Mouse (Mus musculus): Measurements from ENCODE around the gene Rtraf.

Gene Rtraf

DNA sequence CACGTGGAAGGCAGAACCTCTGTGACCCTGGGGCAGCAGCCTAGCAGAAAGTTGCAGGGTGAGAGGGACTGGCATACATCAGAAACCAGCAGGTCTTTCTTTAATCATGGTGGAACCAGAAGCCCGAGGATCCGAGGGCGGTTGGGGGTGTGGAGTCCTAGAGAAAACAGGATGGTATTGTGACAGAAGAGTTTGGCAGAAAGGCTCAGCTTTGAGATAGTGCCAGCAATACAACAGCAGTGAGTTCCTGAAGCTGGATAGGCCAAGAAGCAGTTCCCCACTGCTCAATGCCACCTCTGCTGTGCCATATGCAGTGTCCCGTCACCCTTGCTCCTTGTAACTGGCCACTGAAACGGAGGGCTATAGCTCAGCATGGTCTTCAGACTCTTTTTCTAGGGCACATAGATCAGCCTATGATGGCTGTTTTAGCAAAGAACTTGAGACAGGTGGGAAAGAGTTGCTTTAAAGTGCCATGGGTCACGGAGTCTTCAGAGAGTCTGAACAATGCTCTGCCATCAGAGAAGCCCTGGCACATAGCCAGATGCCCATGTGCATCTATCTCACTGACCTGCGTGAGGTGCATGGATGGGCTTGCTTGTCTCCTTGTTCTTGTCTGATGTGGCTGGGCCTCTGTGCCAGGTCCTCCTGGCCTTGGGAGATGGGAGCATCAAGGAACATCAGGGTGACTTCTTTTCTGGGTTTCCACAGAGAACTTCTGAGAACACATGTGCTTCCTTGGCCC, 22.0 kb downstream of the Rtraf start:
- in situ Hi-C loops (cut with MboI) = no loop called here

DNA sequence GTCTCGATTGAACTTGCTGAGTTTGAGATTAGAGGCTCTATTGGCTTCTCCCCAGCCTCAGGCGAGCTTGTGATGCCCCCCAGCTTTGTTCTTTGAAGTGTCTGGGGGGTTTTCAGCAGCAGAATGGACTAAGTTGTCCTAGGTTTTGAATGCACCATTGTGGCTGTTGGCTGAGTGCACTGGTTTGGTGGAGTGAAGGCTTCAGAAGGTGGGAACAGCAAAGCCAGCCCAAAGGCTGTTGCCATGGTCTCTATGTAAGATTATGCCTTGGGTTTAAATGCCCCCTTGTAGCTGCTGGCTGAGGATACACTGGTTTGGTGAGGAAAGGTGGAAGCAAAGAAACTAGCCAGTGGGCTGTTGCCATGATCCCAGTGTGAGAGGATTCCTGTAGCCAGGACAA, 23.1 kb downstream of the Rtraf start:
- in situ Hi-C loops (cut with MboI) = no loop called here

DNA sequence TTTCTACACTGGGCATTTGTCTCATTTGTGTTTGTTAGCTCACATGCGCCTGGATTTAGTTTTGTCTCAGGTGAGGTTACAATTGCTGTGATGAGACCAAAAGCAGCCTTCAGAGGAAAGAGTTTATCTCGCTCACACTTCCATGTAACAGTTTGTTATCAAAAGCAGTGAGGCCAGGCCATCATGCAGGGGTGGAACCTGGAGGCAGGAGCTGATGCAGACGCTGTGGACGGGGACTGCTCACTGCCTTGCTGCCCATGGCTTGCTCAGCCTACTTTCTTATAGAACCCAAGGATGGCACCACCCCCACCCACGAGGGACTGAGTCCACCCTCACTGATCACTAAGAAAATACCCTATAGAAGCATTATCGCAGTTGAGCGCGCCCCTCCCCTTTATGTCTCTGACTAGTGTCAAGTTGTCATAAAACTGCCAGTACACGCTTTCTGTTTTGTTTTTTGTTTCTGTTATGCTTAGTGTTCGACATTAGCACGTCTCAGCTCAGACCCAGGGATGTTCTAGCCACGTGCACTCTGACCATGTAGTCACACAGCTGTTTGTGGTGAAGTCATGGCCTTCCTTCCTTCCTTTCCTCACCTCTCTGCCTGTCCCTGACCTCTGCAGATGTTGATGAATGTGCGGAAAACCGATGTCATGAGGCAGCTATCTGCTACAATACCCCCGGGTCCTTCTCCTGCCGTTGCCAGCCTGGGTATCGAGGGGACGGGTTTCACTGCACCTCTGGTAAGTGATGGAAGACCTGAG, 26.9 kb downstream of the Rtraf start:
- in situ Hi-C loops (cut with MboI) = no loop called here

DNA sequence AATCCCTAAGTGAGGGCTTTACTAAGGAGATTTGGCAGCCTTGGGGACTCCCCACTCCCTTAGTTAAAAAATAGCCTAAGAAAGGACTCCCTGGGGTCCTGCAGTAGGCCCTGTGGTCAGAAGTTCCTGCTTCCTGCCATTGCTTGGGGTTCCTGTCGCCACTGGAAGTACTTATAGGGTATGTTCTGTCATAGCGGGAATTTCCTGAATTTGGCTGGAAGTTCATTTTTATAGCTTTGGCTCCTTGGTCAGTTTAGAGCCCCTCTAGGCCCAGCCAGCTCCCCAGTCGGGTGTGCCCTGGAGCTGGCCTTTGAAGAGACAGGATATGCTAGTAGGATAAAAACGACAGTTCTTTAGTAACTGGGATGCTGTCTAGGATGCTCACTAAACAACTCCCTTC, 28.7 kb downstream of the Rtraf start:
- in situ Hi-C loops (cut with MboI) = no loop called here

DNA sequence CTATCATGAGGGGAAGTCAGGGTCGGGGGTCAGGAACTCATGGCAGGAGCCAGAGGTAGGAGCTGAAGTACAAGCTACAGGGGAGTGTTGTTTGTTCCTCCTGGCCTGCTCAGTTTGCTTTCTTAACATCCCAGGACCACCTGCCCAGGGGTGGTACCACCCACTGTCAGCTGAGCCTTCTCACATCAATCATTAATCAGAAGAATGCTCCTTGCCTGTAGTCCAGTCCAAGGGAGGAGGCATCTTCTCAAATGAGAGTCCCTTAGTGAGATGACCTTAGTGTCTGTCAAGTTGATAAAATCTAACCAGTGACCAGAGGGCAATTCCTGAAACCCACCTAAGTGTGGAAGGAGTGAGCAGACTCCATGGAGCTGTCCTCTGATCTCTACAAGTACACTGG, 35.2 kb downstream of the Rtraf start:
- in situ Hi-C loops (cut with MboI) = no loop called here

DNA sequence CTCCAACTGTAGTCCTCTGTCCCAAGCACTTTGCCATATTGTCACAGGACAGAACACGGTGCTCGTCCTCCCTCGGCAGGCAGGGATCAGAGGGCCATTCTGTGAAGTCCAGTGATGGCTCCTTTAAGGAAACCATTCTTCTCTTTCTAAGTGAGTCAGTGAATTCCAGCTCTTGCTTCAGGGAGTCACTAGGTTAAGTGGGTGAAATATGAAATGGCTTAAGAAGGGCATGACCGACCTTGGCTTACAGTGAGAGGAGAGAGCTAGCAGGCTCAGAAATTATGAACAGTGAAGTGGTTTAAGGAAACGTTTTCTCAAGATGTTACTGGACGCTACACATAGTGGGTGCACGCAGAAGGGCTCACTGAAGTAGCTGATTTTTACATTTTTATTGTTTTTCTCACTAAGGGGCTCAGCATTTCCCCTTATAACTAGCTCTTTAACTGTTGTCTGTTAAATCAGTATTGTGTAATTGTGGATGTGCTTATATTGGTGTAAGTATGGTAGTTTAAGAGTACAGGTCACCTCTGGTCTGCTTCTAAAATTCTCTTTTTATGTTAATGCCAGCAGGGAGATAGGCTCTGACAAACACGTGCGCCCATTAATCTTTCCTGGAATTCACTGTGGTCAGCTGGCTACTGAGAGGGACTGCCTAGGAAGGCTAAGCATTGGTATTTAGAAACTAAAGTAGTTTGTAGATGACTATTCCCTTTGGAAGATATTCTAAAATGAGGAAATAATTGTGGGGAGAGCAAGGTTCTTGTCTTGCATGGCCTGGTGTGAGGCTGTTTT, 37.6 kb downstream of the Rtraf start:
- in situ Hi-C loops (cut with MboI) = no loop called here

DNA sequence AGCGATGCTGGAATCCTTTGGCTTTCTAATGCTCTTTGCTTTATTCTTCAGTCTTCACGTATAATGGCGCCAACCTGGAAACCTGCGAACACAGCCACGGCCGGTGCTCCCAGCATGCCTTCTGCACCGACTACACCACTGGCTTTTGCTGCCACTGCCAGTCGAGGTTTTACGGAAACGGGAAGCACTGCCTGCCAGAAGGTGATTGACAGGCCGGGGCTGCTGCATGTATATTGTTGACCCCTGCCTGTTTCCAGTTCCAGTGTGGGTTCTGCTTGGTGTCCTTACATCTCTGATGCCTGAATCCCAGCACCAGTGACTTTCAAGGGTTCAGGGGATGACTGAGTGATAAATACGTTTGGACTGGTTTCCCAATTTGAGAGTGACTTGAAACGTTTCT, 45.7 kb downstream of the Rtraf start:
- in situ Hi-C loops (cut with MboI) = no loop called here

DNA sequence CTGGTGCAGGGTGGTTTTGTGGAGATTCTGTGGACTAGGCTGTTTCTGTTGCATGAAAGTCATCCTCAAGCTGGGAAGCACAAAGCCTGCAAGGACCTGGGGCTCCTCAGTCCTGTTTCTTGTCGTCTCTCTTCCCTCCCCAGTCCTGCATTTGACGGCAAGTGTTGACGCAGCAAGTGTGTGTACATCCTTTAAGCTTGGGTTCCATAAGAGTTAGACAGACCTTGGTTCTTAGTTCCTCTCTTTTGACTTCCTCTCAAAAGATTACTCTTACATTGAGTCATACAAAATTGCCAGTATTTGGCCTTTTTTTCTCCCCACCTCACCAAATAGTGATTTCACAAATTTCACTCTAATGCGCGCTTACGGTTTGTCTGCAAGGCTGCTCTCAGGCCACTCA, 46.3 kb downstream of the Rtraf start:
- in situ Hi-C loops (cut with MboI) = no loop called here

DNA sequence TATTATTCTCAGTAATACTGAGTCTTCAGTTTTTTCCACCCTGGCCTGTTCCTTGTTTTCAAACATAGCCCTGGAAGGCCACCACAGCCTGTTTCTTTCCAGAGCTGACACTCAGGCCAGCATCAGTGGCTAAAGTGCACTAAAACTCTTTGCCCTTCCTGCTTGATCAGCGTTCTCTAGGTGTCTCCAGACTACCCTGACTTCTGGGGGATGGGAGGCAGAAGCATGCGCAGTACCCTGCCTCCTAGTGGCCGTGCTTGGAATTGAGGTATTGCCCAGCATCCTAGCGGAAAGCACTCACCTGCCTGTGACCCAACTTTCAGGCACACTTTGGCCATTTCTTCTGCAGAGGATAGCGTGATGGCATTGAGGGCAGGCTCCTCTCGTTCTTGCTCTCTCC, 46.7 kb downstream of the Rtraf start:
- in situ Hi-C loops (cut with MboI) = no loop called here

DNA sequence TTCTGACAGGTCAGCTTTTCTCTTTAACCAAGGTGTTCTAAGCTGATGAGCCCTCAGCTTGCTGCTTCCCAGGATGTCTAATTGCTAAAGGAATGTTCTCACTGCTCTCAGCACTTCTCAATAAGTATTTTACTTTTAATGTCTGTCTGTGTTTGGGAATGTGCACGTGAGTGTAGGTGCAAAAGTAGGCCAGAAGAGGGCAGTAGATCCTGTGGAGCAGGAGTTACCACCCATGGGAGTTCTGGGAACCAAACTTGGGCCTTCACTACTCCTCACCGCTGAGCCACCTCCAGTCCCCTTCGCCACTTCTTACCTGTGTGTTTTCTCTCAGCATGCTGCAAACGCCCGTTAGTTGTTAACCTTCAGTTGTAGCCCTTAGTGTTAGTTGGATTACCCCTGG, 47.4 kb downstream of the Rtraf start:
- in situ Hi-C loops (cut with MboI) = no loop called here

DNA sequence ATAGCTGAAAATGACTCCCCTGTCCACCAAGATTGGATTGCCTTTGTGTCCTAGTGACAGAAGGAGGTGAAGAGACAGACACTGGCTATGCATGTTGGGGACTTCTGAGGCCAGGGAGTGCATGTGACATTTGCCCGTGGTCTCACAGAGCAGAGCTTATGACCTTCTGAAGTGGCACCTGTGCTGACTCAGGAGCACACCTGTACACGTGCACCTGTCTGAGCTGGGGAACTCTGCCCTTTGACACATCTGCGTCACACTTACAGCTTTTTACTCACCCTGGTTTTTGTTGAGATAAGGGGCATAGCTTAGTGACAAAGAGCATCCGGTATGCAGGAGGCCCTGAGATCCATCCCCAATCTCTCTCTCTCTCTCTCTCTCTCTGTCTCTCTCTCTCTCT, 48.1 kb downstream of the Rtraf start:
- in situ Hi-C loops (cut with MboI) = no loop called here

DNA sequence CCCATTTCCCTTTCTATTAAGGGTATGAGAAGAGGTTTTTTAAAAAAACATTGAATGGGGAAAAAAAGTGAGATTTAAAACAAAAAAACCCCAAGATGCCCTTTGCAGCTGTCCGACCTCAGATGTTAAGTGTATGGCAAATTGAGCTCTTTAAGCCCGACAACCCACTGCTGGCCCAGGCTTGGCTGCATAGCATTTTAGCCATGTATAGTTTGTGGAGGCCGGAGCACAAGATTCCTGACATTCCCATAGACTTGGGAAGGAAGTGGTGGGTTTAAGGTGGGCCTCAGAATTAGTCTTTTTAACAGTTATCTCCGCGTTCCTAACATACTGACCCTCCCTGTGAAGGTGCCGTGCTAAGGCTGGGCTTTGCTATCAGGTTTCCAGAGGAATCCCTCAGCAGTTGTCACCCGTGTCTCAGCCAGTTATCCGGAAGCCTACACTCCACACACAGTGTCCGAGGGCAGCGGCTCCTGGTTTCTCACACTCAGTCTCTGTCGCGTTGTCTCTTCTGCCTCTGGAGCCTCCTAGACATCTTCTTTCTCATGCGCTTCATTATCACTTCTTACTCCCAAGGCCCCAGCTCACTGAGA, 49.5 kb downstream of the Rtraf start:
- in situ Hi-C loops (cut with MboI) = no loop called here

DNA sequence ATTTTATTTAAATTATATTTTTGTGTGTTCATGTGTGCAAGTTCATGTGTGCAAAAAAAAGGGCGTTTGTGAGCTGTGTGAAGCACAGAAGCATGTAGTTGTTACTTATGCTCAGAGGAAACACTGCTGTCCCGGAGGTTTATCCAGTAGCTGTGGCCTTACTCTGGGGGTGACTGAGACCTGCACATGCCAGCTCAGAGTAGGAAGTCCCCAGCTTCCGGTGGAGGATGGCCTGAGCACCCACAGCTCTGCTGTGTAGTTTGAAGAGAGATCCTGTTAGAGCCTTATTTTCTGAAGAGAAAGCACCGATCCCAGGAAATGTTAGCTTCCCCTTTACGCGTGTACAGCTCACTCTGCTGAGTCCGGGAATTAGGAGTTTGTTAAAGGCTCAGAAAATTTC, 52.5 kb downstream of the Rtraf start:
- in situ Hi-C loops (cut with MboI) = no loop called here

DNA sequence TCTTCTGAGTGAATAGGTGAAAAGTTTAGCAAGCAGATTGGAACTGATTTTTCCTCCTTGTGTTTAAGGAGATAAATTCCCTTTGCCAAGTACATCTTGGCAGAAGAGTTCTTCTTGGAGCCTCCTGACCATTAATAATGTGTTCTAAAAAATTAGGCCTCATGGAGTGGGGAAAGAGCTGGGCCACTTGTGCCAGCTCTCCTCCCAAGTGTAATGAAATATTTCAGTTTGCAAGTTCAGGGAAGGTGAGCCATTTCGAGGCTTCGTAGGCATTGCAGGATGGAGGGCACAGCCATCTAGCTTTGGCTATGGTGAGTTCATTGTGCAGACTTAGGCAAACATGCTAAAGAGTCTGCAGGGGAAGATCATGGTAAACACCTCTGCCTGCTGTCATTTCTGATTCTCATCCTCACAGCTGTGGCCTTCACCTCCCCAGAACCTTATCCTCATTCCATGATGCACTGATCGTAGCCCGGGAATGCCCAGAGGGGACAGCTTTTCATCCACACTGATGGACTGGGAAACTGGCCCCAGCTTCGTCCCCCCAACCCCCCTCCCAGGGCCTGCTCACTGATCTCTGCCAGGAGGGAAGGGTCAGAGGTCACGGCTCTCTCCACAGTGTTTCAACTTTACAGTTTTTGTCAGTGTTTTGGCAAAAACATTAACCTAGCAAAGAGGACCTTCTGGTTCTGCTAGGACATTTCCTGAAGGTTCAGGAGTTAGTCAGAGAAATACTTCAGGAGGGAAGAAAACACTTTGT, 54.0 kb downstream of the Rtraf start:
- in situ Hi-C loops (cut with MboI) = no loop called here

DNA sequence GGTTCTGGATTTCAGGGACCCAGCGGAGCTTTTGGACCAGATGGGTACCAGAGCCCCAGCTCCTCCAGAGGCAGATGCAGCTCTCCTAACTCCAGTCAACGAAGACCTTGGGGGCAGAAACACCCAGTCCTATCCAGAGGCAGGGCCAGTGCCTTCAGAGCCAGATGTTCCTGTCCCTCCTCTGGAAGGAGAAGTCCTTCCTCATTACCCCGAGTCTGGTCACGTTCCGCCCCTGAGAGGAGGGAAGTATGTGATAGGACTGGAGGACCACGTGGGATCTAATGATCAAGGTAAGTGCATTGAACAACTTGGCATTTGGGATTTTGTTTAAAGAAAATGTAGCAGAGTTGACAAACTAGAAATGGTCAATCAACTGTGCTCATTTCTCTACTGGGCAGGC, 55.0 kb downstream of the Rtraf start:
- in situ Hi-C loops (cut with MboI) = no loop called here

DNA sequence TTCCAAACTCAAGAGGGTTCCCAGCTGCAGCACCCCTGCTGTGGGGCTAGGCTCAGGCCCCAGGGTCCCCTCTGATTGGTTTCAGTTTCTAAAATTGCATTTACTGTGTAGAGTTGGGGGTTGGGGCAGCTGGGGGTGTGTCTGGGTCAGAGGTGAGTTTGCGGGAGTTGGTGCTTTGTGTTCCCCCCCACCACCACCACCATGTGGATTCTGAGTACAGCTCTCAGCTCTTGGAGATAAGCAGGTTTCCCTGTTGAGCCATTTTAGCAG, 57.3 kb downstream of the Rtraf start:
- in situ Hi-C loops (cut with MboI) = no loop called here

DNA sequence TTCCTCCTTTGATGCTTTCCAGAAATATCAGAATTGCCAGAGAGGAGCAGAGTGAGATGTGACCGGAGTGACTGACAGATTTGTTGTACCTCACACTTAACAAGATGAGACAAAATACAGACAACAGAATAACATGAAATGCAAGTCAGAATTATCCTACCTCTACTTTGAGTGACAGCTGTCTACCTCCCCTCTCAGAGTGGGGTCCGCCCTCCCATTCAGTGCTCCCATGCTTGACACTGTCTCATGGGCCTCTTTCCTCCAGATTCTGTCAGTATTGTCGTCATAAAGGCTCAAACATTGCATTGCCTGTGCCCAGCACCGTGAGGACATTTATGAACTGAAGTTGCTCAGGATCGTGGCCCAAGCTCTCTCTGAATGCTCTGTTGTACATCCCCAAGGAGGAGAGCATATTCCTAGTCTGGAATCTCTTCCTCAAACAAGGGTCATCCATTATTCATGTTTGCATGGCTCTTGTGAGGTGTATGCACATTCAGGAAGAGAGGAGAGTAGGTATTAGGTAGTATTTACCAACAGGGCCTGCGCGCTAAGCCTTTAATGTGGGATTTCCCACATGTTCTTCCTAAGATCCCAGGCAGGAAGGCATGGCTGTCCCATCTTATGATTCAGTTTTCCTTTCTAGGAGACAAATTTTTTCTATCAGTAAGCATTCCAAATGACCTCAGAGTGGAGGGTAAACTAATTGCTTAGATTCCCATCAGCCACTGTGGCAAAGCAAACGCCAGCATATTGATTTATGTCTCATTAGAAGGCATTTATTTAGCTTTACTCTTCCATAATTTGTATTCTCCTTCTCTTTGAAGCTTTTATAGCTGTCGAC, 57.9 kb downstream of the Rtraf start:
- in situ Hi-C loops (cut with MboI) = no loop called here

DNA sequence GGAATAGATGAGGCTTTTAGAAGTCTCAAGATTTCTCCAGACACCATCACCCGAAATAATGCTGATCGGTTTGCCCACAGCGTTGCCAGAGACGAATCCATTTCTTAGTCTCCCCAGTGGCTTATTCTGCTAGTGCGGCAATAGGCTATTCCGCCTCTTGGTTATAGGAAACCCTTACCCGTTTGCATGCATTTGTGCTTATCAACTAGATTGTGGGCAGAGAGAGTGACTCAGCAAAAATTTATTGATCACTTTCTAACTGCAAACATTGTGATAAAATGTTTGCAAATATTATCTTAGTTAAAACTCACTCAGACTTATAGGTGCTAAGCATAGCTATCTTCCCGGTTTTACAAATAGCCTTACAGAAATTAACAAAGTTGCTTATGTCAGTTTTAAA, 59.3 kb downstream of the Rtraf start:
- in situ Hi-C loops (cut with MboI) = no loop called here

DNA sequence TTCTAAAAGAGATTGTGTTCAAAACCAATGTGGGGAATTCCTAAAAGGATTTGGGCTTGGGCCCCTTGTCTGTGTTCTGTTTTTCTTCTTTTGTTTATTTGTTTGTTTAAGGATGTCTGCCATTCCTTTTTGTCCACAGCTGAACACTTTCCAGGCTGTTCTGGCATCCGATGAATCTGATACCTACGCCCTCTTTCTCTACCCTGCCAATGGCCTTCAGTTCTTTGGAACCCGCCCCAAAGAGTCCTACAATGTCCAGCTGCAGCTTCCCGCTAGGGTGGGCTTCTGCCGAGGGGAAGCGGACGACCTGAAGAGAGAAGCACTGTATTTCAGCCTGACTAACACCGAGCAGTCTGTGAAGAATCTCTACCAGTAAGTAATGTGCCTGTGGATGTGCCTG, 60.1 kb downstream of the Rtraf start:
- in situ Hi-C loops (cut with MboI) = no loop called here

DNA sequence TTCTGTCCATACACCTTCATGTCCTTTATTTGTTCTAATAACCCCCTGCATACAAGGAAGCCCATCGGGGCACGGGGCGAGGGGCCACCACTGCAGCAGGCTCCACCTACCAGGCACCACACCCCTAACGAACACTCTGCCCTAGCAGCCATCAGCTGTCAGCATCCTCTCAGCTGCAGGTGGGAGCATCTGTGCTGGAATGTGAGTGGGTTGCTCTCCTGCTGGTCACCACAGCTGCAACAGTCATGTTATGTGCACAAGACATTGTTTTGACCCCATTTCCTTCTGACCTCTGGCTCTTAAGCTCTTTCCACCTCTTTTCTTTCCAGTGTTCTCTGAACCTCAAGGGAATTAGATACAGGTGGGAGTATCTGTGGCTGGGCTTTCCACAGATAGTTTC, 61.6 kb downstream of the Rtraf start:
- in situ Hi-C loops (cut with MboI) = no loop called here
